Mouse (Mus musculus): Measurements from ENCODE around the gene Gm10282.

- no peak for TF ChIP-seq CTCF (IDR thresholded peaks at IDR 0.05; ENCODE audit: borderline replicate concordance, insufficient read depth, low read depth, low read length)
- no peak for TF ChIP-seq POLR2A (IDR thresholded peaks at IDR 0.05; ENCODE audit: borderline replicate concordance, insufficient read depth, low read length)
These were observed at the start of gene Gm10282 for GRCm38 (mm10) chr8:72305210-72305905.

Measured in cerebellum, adult 2 months (tissue).